Mouse (Mus musculus) layer of hippocampus, adult 9-11 months (tissue): ENCODE data around the gene Zfp945.
"Not testable (repeated sequence)": the region's sequence is repeated elsewhere in the genome, so short reads cannot be mapped to it uniquely, and the experiment has no call there.

ENCODE experiments used
- DNase-seq: peaks from one replicate; pipeline ENCODE4 v3.0.0; 2022

Zfp945 gene

GRCm38 (mm10) chr17:22866845-22867481 lies at the start of gene Zfp945:
Gene Zfp945, minus strand, starts transcription at chr17:22867134.
- peak; percentile 33 for DNase-seq

GRCm38 (mm10) chr17:22888302-22888701 lies 21.4 kb upstream of the Zfp945 start:
- DNase-seq, result no peak

GRCm38 (mm10) chr17:22884059-22884698 lies 17.2 kb upstream of the Zfp945 start:
- no peak for DNase-seq

- no peak for DNase-seq
Measured at GRCm38 (mm10) chr17:22877427-22878307, 10.7 kb upstream of the Zfp945 start.

- DNase-seq, result no peak
Measured at GRCm38 (mm10) chr17:22876316-22876715, 9.4 kb upstream of the Zfp945 start.

GRCm38 (mm10) chr17:22875549-22875948 lies 8.6 kb upstream of the Zfp945 start:
- not testable (repeated sequence) for DNase-seq

GRCm38 (mm10) chr17:22866421-22866844 lies 501 bp downstream of the Zfp945 start:
- no peak for DNase-seq

GRCm38 (mm10) chr17:22821166-22821565 lies 45.8 kb downstream of the Zfp945 start:
- DNase-seq, result no peak

GRCm38 (mm10) chr17:22818199-22818595 lies 48.7 kb downstream of the Zfp945 start:
- no peak for DNase-seq

GRCm38 (mm10) chr17:22817471-22818198 lies 49.3 kb downstream of the Zfp945 start:
- DNase-seq, result peak; percentile 74

- DNase-seq, result no peak
Measured at GRCm38 (mm10) chr17:22799707-22800106, 67.2 kb downstream of the Zfp945 start.
